Mouse (Mus musculus) embryonic stem cell, embryonic (primary cell): ENCODE results near the gene Cacng4.

Source experiments
- CTCF ChIA-PET, 4 experiments: fragments of 300-600 bp in 2 of 4; fragments of 350-600 bp in 2 of 4; sonication (Branson Sonifier 250); formaldehyde crosslinking; loops; one replicate each; lab custom pipeline; 2022; ENCODE audit warnings: inconsistent platforms in 2 of 4; lab: Charles Lee
- POLR2A ChIA-PET, 4 experiments: fragments of 300-600 bp in 2 of 4; fragments of 350-600 bp in 2 of 4; sonication (Branson Sonifier 250); formaldehyde crosslinking; loops; one replicate each; lab custom pipeline; 2022; ENCODE audit warnings: antibody characterized with exemption in 4 of 4, inconsistent platforms in 1 of 4; lab: Charles Lee

The Cacng4 gene

GRCm38 (mm10) chr11:107705060-107705459 lies 89.3 kb downstream of the Cacng4 start:
- CTCF ChIA-PET = no interaction called here

GRCm38 (mm10) chr11:107703272-107704134 lies 90.9 kb downstream of the Cacng4 start:
- ChIA-PET CTCF (no interaction called here), POLR2A (interaction anchor here in 1 of 4 experiments (0.6 to 1.7 kb wide), 2 partner anchors 13 to 30 kb away, joined by 3 to 4 read pairs; no protein-coding TSS in a partner anchor)

More at GRCm38 (mm10) chr11:107705060-107705459, 89.3 kb downstream of the Cacng4 start:
- POLR2A ChIA-PET = no interaction called here

GRCm38 (mm10) chr11:107699967-107700366 lies 94.4 kb downstream of the Cacng4 start:
- CTCF ChIA-PET = no interaction called here
- POLR2A ChIA-PET = no interaction called here

GRCm38 (mm10) chr11:107693338-107693737 lies 101.0 kb downstream of the Cacng4 start:
- CTCF ChIA-PET = no interaction called here
- POLR2A ChIA-PET = interaction anchor here in 1 of 4 experiments (0.7 kb wide), 3 partner anchors 13 to 186 kb away, joined by 3 to 5 read pairs (median 3); no protein-coding TSS in a partner anchor

GRCm38 (mm10) chr11:107691569-107691968 lies 102.8 kb downstream of the Cacng4 start:
- POLR2A ChIA-PET = interaction anchor here in 1 of 4 experiments (1.1 kb wide), 1 partner anchor 8 kb away, joined by 4 read pairs; no protein-coding TSS in a partner anchor
- CTCF ChIA-PET = no interaction called here

- POLR2A ChIA-PET = interaction anchor here in 2 of 4 experiments (0.6 to 1.2 kb wide), 2 partner anchors 13 to 127 kb away, joined by 3 to 4 read pairs; no protein-coding TSS in a partner anchor
- CTCF ChIA-PET = interaction anchor here in 1 of 4 experiments (0.5 kb wide), 1 partner anchor 59 kb away, joined by 4 read pairs; no protein-coding TSS in a partner anchor
Measured at GRCm38 (mm10) chr11:107688480-107688879, 105.9 kb downstream of the Cacng4 start.

- CTCF ChIA-PET = interaction anchor here in 2 of 4 experiments (0.6 to 1.0 kb wide), 3 partner anchors 9 to 888 kb away, joined by 3 to 5 read pairs (median 3); no protein-coding TSS in a partner anchor
- POLR2A ChIA-PET = interaction anchor here in 2 of 4 experiments (0.9 to 2.1 kb wide), 6 partner anchors 9 to 419 kb away, joined by 3 to 7 read pairs (median 4); no protein-coding TSS in a partner anchor
Measured at GRCm38 (mm10) chr11:107686290-107686689, 108.1 kb downstream of the Cacng4 start.

GRCm38 (mm10) chr11:107683544-107684465 lies 110.6 kb downstream of the Cacng4 start:
- CTCF ChIA-PET = interaction anchor here in 1 of 4 experiments (0.6 kb wide), 1 partner anchor 521 kb away, joined by 5 read pairs; no protein-coding TSS in a partner anchor
- POLR2A ChIA-PET = interaction anchor here in 2 of 4 experiments (0.6 to 1.9 kb wide), 6 partner anchors 8 to 25 kb away, joined by 3 to 8 read pairs (median 4); no protein-coding TSS in a partner anchor

- POLR2A ChIA-PET = interaction anchor here in 1 of 4 experiments (0.9 to 1.2 kb wide), 4 partner anchors 9 to 24 kb away, joined by 3 to 4 read pairs (median 4); no protein-coding TSS in a partner anchor
- CTCF ChIA-PET = interaction anchor here in 1 of 4 experiments (0.6 kb wide), 1 partner anchor 1560 kb away, joined by 6 read pairs; no protein-coding TSS in a partner anchor
Measured at GRCm38 (mm10) chr11:107682694-107683355, 111.5 kb downstream of the Cacng4 start.
